Mouse (Mus musculus) thymus, adult 2 months (tissue): ENCODE results near the gene Klrb1.
A peak's percentile ranks its signal among the peaks of the same experiment; 100 is the strongest.

Source experiments
- CTCF ChIP-seq: fragments of 200-500 bp; IDR thresholded peaks from 2 replicates; pipeline ENCODE4 v1.5.1; 2012; ENCODE audit warnings: mild to moderate bottlenecking, control low read depth, low read length, moderate library complexity, borderline replicate concordance; ENCODE audit not compliant: control insufficient read depth, poor library complexity, insufficient read depth; ENCODE audit errors: extremely low read depth
- POLR2A ChIP-seq: fragments of 200-500 bp; IDR thresholded peaks from 2 replicates; pipeline ENCODE4 v1.6.1; 2012; ENCODE audit warnings: mild to moderate bottlenecking, low read length, control low read depth, moderate library complexity; ENCODE audit not compliant: control insufficient read depth, poor library complexity, insufficient read depth; ENCODE audit errors: extremely low read depth

DNA sequence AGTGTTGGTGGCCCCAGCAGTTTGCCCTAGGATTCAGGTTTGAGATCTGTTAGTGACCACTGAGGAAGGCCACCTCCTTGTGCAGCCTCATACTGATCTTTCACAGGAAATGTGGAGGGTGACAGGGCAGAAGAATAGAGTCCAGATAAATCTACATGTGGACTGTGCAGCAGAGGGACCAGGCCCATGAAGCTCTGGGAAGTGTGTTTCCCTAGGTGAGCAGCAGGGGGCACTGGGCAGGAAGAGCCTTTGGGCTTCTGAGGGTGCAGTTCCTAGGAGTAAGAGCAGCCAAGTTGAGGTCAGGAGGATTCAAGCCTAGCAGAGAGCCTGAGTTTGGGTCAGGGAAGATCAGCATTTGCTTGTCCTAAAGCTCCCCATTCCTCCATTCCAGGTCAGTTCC, 13.2 kb upstream of the Klrb1 start:
- TF ChIP-seq POLR2A (no peak), CTCF (peak; percentile 68; the same call in 1 of the 2 replicates)
